Mouse (Mus musculus) heart, embryonic 12.5 days (tissue): ENCODE measurements around the gene Tmprss11e. TPM values are rescaled to one million over a fixed set of nuclear protein-coding genes. Genes with fewer than 3 reads are reported as not detected.

Experiments
- ATAC-seq: fragments of 200-750 bp; cut with Nextera tagmentation; 2 replicates; pipeline ENCODE4 v1.8.0; 2017; ENCODE audit warnings: moderate TSS enrichment, moderate library complexity; ENCODE audit not compliant: insufficient number of reproducible peaks, low FRiP score
- H3K27ac ChIP-seq: fragments of 300-500 bp; sonication (generic); 2 replicates; pipeline ENCODE4 v1.5.1; 2016; ENCODE audit warnings: mild to moderate bottlenecking, moderate library complexity; ENCODE audit not compliant: poor library complexity, severe bottlenecking
- H3K27me3 ChIP-seq: fragments of 300-500 bp; sonication (generic); replicated peaks from 2 replicates; pipeline ENCODE4 v1.6.1; 2016; ENCODE audit warnings: mild to moderate bottlenecking, moderate library complexity
- H3K36me3 ChIP-seq: fragments of 300-500 bp; sonication (generic); 2 replicates; pipeline ENCODE4 v1.6.1; 2016; ENCODE audit warnings: mild to moderate bottlenecking, moderate library complexity
- H3K4me1 ChIP-seq: fragments of 300-500 bp; sonication (generic); replicated peaks from 2 replicates; pipeline ENCODE4 v1.6.1; 2016; ENCODE audit warnings: mild to moderate bottlenecking
- H3K4me2 ChIP-seq: fragments of 300-500 bp; sonication (generic); 2 replicates; pipeline ENCODE4 v1.6.1; 2016; ENCODE audit warnings: mild to moderate bottlenecking, moderate library complexity
- H3K4me3 ChIP-seq: fragments of 300-500 bp; sonication (generic); 2 replicates; pipeline ENCODE4 v1.5.1; 2016; ENCODE audit warnings: mild to moderate bottlenecking
- H3K9ac ChIP-seq: fragments of 300-500 bp; sonication (generic); 2 replicates; pipeline ENCODE4 v1.6.1; 2016; ENCODE audit warnings: mild to moderate bottlenecking, moderate library complexity
- H3K9me3 ChIP-seq: fragments of 300-500 bp; sonication (generic); replicated peaks from 2 replicates; pipeline ENCODE4 v1.6.1; 2016; ENCODE audit warnings: mild to moderate bottlenecking, moderate library complexity
- WGBS: fragments of 180-500 bp; shearing (Covaris S2); methylation state at CpG from one replicate; pipeline ENCODE4 v1.1.7; 2016; 5-methylcytosine and 5-hydroxymethylcytosine counted together
- polyA plus RNA-seq: library from polyadenylated mRNA; unstranded; fragments of >200 nt; fragmentation: Nextera tagmentation; extraction: Ambion mirVana; gene quantifications from 2 replicates; pipeline ENCODE4 v1.2.1, GENCODE M21; 2016

The Tmprss11e gene
- polyA plus RNA-seq, 1 experiment from 2014 or later: not detected

DNA sequence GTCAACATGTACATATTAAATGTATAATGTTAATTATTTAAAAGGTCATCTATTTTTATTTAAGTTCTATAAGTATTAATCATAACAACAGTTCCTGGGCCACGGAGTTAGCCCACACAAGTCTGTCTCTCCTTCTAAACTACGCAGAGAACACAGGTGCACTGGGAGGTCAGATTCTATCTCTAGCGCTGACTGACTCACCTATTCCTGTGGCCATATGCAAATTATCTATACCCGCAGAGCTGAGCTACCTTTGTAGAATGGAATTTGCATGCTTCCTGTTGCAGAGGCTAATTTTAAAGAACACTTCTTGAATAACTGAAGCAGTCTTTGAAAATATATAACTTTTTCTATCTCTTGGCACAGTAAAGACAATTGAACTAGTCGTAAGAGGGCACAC, 4.5 kb downstream of the Tmprss11e start:
- H3K9me3 ChIP-seq: no peaks in the 10 kb centered on the region
- no peak overlapping the region for H3K27ac ChIP-seq
- no peaks in the 10 kb centered on the region for H3K36me3 ChIP-seq
- H3K27me3 ChIP-seq: no peaks in the 10 kb centered on the region
- 77% methylated on average over 5 of the region's 5 CpGs for WGBS
- H3K4me2 ChIP-seq: no peak overlapping the region
- ATAC-seq: no peak
- H3K4me3 ChIP-seq: no peak overlapping the region
- H3K9ac ChIP-seq: no peak overlapping the region
- no peaks in the 10 kb centered on the region for H3K4me1 ChIP-seq

GRCm38 (mm10) chr5:86735808-86736207, 9.8 kb downstream of the Tmprss11e start:
- no peak for ATAC-seq
- no peak overlapping the region for H3K4me3 ChIP-seq
- H3K27me3 ChIP-seq: no peaks in the 10 kb centered on the region
- H3K27ac ChIP-seq: no peak overlapping the region
- no peak overlapping the region for H3K4me2 ChIP-seq
- H3K9me3 ChIP-seq: no peaks in the 10 kb centered on the region
- WGBS: 80% methylated on average over 2 of the region's 2 CpGs
- H3K9ac ChIP-seq: no peak overlapping the region
- no peaks in the 10 kb centered on the region for H3K36me3 ChIP-seq
- 0 out of 2 replicates have a peak, but pooled peaks cover 3% of the 10 kb centered on the region for H3K4me1 ChIP-seq

DNA sequence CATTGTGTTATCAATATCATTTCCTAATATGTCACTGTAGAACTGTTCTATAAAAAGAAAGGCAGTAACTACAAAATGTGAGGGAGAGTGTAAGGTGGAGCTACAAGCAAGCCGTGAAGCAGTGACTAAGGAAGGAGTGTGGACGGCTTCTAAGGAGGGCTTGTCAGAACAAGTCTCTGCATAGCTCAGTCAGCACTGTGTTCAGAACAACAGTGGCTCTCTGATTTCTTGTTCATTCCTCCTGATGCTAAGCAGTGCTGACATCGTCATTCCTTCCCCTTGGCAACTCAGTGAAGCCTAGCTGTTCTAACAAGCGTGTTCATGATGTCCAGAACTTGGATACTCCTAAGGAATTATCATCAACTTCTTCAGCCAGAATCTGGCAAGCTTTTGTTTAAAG, 15.0 kb downstream of the Tmprss11e start:
- peak; percentile 59; the same call in 1 of the 2 replicates for ATAC-seq
- no peaks in the 10 kb centered on the region for H3K9me3 ChIP-seq
- H3K4me1 ChIP-seq: 0 out of 2 replicates have a peak, but pooled peaks cover 3% of the 10 kb centered on the region
- H3K27ac ChIP-seq: no peak overlapping the region
- 27% methylated on average over 4 of the region's 4 CpGs for WGBS
- H3K36me3 ChIP-seq: no peaks in the 10 kb centered on the region
- no peak overlapping the region for H3K4me3 ChIP-seq
- no peak overlapping the region for H3K9ac ChIP-seq
- H3K27me3 ChIP-seq: no peaks in the 10 kb centered on the region
- no peak overlapping the region for H3K4me2 ChIP-seq

- ATAC-seq: no peak
- 0 out of 2 replicates have a peak, but pooled peaks cover 3% of the 10 kb centered on the region for H3K4me1 ChIP-seq
- H3K27me3 ChIP-seq: no peaks in the 10 kb centered on the region
- no peak overlapping the region for H3K4me2 ChIP-seq
- H3K36me3 ChIP-seq: no peaks in the 10 kb centered on the region
- 63% methylated on average over 6 of the region's 6 CpGs for WGBS
- no peak overlapping the region for H3K4me3 ChIP-seq
- no peaks in the 10 kb centered on the region for H3K9me3 ChIP-seq
- no peak overlapping the region for H3K27ac ChIP-seq
- no peak overlapping the region for H3K9ac ChIP-seq
Observed at GRCm38 (mm10) chr5:86728574-86728973, 17.0 kb downstream of the Tmprss11e start.

GRCm38 (mm10) chr5:86727033-86727432, 18.6 kb downstream of the Tmprss11e start:
- no peak overlapping the region for H3K9ac ChIP-seq
- WGBS: 69% methylated on average over 9 of the region's 9 CpGs
- no peaks in the 10 kb centered on the region for H3K27me3 ChIP-seq
- H3K4me2 ChIP-seq: no peak overlapping the region
- H3K36me3 ChIP-seq: no peaks in the 10 kb centered on the region
- H3K4me1 ChIP-seq: 0 out of 2 replicates have a peak, but pooled peaks cover 3% of the 10 kb centered on the region
- H3K4me3 ChIP-seq: no peak overlapping the region
- no peaks in the 10 kb centered on the region for H3K9me3 ChIP-seq
- ATAC-seq: peak; percentile 36
- no peak overlapping the region for H3K27ac ChIP-seq

- H3K9me3 ChIP-seq: no peaks in the 10 kb centered on the region
- no peaks in the 10 kb centered on the region for H3K27me3 ChIP-seq
- ATAC-seq: no peak
- H3K4me2 ChIP-seq: no peak overlapping the region
- no peaks in the 10 kb centered on the region for H3K4me1 ChIP-seq
- H3K9ac ChIP-seq: no peak overlapping the region
- no peak overlapping the region for H3K4me3 ChIP-seq
- H3K36me3 ChIP-seq: no peaks in the 10 kb centered on the region
- no peak overlapping the region for H3K27ac ChIP-seq
Observed at GRCm38 (mm10) chr5:86725021-86725420, 20.6 kb downstream of the Tmprss11e start.

GRCm38 (mm10) chr5:86722820-86723460, 22.7 kb downstream of the Tmprss11e start:
- Histone ChIP-seq H3K9me3 (no peaks in the 10 kb centered on the region), H3K4me2 (no peak overlapping the region), H3K27ac (no peak overlapping the region), H3K4me3 (no peak overlapping the region), H3K9ac (no peak overlapping the region), H3K27me3 (no peaks in the 10 kb centered on the region), H3K4me1 (no peaks in the 10 kb centered on the region), H3K36me3 (no peaks in the 10 kb centered on the region)
- ATAC-seq: no peak
- 45% methylated on average over 2 of the region's 2 CpGs for WGBS

DNA sequence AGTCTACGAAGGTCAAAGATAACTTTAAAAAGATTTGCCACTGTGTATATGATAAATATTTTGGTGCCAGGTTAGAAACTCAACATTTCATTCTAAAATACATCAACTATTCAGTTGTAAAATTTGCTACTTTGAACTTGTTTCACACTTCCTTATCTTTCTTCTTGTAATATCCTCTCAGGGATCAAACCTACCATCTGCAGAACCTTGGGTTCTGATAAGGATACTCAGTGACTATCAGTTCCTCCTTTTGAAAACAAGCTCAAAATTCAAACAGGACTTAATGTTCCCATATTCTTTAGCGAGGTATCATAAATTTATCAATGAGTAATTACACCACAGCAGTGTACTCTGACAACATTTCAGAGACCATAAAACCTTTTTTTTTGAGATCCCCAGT, 30.6 kb downstream of the Tmprss11e start:
- Histone ChIP-seq H3K36me3 (no peaks in the 10 kb centered on the region), H3K9me3 (no peaks in the 10 kb centered on the region), H3K27ac (no peak overlapping the region), H3K9ac (no peak overlapping the region), H3K4me1 (no peaks in the 10 kb centered on the region), H3K4me2 (no peak overlapping the region), H3K4me3 (no peak overlapping the region), H3K27me3 (no peaks in the 10 kb centered on the region)
- no peak for ATAC-seq
- 79% methylated on average over 2 of the region's 2 CpGs for WGBS

GRCm38 (mm10) chr5:86704923-86705322, 40.7 kb downstream of the Tmprss11e start:
- 69% methylated on average over 3 of the region's 3 CpGs for WGBS

GRCm38 (mm10) chr5:86684667-86685066, 60.9 kb downstream of the Tmprss11e start:
- Histone ChIP-seq H3K27me3 (no peaks in the 10 kb centered on the region), H3K4me1 (no peaks in the 10 kb centered on the region), H3K36me3 (no peaks in the 10 kb centered on the region), H3K9me3 (no peaks in the 10 kb centered on the region), H3K4me2 (no peak overlapping the region), H3K27ac (no peak overlapping the region), H3K4me3 (no peak overlapping the region), H3K9ac (no peak overlapping the region)
- WGBS: 60% methylated on average over 4 of the region's 4 CpGs
- no peak for ATAC-seq

More at GRCm38 (mm10) chr5:86704923-86705322, 40.7 kb downstream of the Tmprss11e start:
- no peaks in the 10 kb centered on the region for H3K4me1 ChIP-seq
- no peak overlapping the region for H3K4me2 ChIP-seq
- H3K4me3 ChIP-seq: no peak overlapping the region
- no peak overlapping the region for H3K27ac ChIP-seq
- no peaks in the 10 kb centered on the region for H3K9me3 ChIP-seq
- no peak for ATAC-seq
- no peaks in the 10 kb centered on the region for H3K36me3 ChIP-seq
- H3K27me3 ChIP-seq: no peaks in the 10 kb centered on the region
- H3K9ac ChIP-seq: no peak overlapping the region

GRCm38 (mm10) chr5:86676262-86676661, 69.4 kb downstream of the Tmprss11e start, which contains the start of gene Tmprss11b:
Gene Tmprss11b (minus strand): TSS chr5:86676362.
- Histone ChIP-seq H3K36me3 (no peaks in the 10 kb centered on the region), H3K4me3 (no peak within 1 kb of the TSS), H3K27me3 (no peaks in the 10 kb centered on the region), H3K4me1 (no peaks in the 10 kb centered on the region), H3K9ac (no peak within 1 kb of the TSS), H3K9me3 (no peaks in the 10 kb centered on the region), H3K27ac (no peak within 1 kb of the TSS), H3K4me2 (no peak within 1 kb of the TSS)
- no peak for ATAC-seq
- 66% methylated on average over 5 of the region's 5 CpGs for WGBS
